Mouse (Mus musculus) retina, postnatal 1 day (tissue): Measurements from ENCODE around the gene Kdm2b.

Experiments used
- DNase-seq: peaks from one replicate; pipeline ENCODE4 v3.0.0-alpha.2; 2012

Gene Kdm2b

GRCm38 (mm10) chr5:122923871-122924465, 65.7 kb downstream of the Kdm2b start:
- DNase-seq: no peak

DNA sequence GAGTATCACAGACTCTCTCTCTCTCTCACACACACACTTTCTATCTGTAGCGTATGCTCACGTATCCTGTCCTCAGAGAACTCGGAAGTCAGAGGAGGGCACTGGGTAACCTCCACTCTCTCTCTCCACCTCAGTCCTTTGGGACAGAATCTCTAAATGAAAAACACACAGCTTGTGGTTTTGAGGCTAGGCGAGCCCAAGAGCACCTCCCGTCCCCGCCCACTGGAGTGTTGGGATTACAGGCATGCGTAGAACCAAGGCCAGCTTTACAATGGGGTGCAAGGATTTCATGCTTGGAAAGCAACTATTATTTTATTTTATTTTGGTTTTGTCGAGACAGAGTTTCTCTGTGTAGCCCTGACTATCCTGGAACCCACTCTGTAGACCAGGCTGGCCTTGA, 67.7 kb downstream of the Kdm2b start:
- DNase-seq: no peak

- DNase-seq: no peak
Measured at GRCm38 (mm10) chr5:122920557-122920956, 69.1 kb downstream of the Kdm2b start.

- no peak for DNase-seq
Measured at GRCm38 (mm10) chr5:122917982-122918711, 71.5 kb downstream of the Kdm2b start.

- DNase-seq: no peak
Measured at GRCm38 (mm10) chr5:122916147-122916546, 73.5 kb downstream of the Kdm2b start.

DNA sequence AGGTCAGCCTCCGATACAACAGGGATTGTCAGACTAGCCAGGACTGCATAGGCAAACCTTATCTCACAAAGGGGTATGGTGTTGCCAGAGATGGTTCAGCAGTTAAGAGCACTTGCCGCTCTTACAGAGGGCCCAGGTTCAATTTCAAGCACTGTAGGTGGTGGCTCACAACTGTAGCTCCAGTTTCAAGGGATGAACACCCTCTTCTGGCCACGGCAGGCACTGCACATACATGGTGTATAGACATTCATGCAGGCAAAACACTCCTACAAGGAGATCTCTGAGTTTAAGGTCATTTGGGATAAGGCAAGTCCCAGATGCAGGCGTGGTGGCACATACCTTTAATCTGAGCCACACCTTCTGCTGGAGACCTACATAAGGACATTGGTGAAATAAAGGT, 76.8 kb downstream of the Kdm2b start:
- no peak for DNase-seq

DNA sequence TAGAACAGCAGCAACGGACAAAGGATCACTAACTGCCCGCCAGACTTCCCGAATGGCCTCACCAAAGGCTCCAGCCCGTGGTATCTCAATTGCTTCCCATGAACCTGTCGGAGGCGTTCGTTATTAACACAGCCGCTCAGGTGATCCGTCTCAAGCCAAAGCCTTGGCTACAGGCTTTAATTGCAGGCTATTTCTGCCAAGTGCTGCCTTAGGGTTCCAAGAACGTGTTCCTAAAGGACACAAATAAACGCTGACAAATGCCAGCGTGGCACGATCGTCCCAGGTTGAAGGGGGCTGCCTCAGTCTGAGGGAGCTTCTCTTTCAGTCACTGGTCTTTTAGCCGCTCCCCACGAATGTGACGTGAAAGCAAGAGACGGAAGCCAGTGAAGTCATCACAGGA, 80.1 kb downstream of the Kdm2b start:
- no peak for DNase-seq

DNA sequence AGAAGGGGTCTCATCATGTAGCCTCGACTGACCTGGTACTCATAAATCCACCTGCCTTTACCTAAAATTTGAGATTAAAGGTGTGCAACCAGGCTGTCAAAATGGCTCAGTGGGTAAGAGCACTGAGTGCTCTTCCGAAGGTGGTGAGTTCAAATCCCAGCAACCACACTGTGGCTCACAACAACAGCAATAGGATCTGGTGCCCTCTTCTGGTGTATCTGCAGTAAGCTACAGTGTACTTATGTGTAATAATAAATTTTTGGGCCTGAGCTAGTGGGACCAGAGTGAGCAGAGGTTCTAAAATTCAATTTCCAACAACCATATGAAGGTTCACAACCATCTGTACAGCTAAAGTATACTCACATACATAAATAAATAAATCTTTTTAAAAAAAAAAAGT, 81.6 kb downstream of the Kdm2b start:
- no peak for DNase-seq

GRCm38 (mm10) chr5:122907182-122907581, 82.4 kb downstream of the Kdm2b start:
- DNase-seq: no peak

GRCm38 (mm10) chr5:122903165-122903564, 86.5 kb downstream of the Kdm2b start:
- no peak for DNase-seq

DNA sequence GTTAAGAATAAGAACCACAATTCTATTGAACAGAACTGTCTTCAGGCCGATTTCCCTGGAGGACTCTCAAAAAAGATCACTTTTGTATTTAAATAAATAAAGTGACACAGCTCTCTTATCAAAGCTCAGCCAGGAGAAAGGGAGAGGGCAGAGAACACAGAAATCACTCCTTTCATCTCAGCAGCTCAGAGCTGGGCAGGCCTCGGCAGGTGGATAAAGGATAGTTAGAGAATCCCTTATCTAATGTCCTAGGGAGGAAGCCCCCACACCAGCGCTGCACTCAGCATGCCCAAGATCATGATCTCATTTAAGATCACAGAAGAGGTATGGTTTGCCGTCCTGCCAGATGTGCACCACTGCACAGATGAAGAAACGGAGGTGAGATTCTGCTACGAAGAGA, 87.4 kb downstream of the Kdm2b start:
- no peak for DNase-seq

DNA sequence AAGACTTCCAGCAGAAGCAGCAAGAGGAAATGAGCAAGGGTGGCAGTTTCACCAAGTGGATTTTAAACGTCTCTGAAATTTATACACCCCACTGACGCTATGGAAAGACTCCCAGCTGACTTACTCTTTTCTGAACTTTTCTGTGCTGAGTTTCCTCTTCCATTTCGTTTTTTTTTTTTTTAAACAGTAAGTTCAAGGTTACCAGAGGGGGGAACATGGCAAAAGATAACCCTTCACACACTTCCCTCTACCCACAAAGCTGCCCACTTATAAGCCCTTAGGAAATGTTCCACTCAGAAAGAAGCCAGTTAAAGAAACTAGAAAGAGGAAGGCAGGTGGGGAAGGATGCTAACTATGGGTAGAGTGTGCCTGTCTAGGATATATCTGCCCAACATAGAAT, 88.0 kb downstream of the Kdm2b start:
- DNase-seq: no peak

- no peak for DNase-seq
Measured at GRCm38 (mm10) chr5:122901179-122901578, 88.4 kb downstream of the Kdm2b start.

DNA sequence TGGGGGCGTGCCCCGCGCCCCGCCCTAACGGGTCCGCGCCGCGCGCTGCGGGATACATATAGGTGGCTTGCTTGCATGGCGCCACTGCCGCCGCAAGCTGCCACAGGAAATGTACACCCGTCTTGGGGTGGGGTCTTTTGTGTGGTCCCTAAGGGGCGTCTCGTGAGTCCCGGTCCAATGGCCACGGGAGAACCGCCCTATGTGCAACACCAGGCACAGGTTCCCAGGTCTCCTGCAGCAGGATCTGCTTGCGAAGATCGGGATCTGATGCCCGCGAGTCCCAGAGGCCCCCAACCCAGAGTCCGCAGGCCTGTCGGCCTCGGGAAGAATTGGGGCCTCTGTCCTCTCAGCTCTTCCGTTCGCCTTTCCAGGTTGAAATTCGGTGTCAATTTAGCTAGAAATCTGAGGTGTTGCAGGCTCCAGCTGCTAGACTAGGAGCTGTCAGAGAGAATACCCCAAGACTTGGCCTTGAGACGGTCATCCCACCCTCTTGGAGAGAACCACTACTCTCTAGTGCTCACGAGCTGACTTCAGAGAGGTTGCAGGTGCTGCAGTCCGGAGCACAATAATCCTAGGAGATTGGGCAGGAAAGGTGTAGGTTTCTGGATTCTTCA, 89.0 kb downstream of the Kdm2b start:
- DNase-seq: no peak

DNA sequence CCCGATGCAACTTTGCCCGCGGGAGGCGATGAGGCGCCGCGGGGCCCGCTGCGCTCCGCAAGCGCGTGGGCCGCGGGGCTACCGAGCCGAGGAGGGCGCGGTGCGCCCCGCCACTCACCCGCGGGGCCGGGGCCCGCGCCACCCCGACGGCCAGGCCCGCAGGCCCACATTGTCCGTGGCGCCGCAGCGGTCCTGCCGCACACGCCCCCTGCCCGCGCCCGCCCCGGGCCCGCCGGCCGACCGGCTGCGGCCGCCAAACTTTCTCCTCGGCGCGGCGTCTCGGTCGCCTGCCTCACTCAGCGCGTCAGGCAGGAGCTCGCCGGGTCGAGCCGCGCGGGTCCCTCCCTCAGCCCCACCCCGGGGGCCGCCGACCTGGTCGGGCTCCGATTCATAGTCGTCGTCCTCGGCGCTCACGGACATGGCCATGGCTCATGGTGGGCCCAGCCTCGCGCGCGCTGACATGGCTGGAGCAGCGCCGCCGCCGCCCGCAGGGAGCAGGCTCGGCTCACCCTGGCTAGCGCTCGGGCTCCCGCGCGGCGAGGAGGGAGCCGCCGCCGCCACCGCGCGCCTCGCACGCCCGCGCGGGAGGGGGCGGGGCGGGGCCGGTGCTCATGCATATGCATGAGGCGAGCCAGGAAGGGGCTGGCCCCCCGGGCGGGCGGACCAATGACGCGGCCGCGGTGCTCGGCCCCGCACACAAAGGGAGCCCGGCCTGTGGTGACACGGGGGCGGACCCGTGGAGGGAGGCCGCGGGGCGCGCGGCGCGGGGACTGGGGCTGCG, 89.7 kb downstream of the Kdm2b start:
- peak; percentile 95 for DNase-seq

GRCm38 (mm10) chr5:122898963-122899776, 90.5 kb downstream of the Kdm2b start:
- peak; percentile 37 for DNase-seq

- DNase-seq: no peak
Measured at GRCm38 (mm10) chr5:122898153-122898552, 91.5 kb downstream of the Kdm2b start.

DNA sequence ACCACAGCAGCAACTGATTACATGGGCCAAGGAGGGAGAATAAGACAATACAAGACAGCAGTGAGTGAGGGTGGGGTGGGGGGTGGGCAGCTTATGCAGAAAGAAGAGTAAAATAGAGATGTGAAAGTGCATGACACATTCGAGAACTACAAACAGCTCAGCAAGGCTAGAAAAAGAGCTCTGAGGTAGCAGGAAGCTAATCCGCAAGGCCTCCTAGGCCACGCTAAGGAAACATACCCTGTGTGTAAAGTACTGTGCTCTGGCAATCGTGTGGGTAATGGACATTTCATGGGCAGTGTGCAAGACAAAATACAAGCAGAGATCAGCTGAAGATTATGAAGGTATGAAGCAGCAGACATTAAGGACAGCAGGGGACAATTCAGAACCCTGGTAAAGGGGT, 94.8 kb downstream of the Kdm2b start:
- no peak for DNase-seq

- DNase-seq: peak; percentile 69
Measured at GRCm38 (mm10) chr5:122894007-122894637, 95.5 kb downstream of the Kdm2b start.

DNA sequence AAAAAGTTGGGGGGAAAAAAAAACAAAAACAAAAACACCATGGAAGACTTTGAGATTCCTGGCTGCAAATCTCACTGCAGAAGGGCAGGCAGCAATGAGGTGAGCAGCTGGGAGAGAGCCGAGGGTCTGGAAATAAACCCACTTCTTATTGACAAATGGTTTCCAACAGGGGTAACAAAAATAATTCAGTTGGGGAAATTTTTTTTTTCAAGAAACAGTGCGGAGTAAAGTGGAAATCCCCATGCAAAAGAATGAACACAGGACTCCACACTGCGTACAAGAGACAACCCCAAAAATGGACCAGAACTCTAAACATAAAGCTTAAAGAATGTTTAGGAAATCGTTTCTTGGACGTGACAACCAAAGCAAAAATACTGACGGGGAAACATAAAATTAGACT, 96.4 kb downstream of the Kdm2b start:
- DNase-seq: no peak

GRCm38 (mm10) chr5:122890396-122890795, 99.2 kb downstream of the Kdm2b start:
- DNase-seq: no peak

DNA sequence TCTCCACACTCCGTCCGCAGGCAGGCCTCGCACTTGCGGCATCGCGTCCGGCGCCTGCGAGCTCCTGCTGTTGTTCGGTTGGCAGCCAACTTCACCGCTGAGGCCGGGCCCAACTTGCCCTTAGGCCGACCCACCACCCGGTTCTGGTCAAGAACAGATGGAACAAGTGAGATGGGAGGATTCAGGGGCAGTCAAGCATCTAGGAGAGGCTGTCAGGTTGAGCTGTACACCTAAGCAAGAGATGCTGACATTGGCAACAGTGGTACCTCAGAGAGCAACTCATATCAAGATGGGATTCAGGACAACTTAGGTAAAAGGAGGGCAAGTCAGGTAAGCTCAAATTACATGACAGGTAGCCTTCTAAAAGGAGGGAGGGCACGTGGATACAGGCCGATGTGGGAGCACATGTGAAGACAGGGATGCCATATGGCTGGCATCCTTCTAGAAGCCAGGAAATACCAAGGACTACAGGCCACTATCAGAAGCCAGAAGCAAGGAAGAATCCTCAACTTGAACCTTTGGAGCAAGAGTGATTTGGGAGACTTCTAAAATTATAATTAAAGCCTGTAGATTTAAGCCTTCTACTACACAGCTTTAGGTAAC, 100.9 kb downstream of the Kdm2b start:
- no peak for DNase-seq
